Mouse (Mus musculus) layer of hippocampus, adult 8-10 months (tissue): ENCODE measurements around the gene Vmn2r13. TPM values are rescaled to one million over a fixed set of nuclear protein-coding genes. Genes with fewer than 3 reads are reported as not detected.
"Not testable (repeated sequence)": the region's sequence is repeated elsewhere in the genome, so short reads cannot be mapped to it uniquely, and the experiment has no call there.

Experiments
- DNase-seq, 2 experiments: peaks; one replicate each; pipeline ENCODE4 v3.0.0; 2022; ENCODE audit warnings: low spot score in 2 of 2
- total RNA-seq, 4 experiments: library from RNA; stranded (reverse); gene quantifications; 2 replicates each; pipeline ENCODE4 v1.2.4; 2022

Vmn2r13 gene
- total RNA-seq = not detected

DNA sequence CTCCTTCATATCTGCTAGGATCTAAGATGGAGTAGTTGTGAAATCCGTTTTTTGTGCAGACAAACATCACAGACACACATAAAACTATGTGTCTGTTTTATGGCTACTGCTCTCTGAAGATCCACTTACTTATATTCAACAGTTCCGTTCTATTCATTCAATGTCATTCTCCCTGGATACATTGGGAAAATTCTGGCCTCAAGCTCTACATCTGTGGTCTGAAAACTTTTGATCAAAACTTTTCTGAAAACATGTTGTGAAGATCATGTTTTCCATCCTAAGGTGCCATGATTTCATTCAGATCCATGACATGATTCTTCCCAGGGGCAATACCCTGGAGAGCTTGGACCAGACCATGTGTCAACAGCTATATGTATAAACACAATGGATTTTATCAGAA lies at the start of gene Vmn2r13:
Gene Vmn2r13 (minus strand): TSS at position 101 of the 400 bp plus-strand sequence.
- DNase-seq = not testable (repeated sequence)

DNA sequence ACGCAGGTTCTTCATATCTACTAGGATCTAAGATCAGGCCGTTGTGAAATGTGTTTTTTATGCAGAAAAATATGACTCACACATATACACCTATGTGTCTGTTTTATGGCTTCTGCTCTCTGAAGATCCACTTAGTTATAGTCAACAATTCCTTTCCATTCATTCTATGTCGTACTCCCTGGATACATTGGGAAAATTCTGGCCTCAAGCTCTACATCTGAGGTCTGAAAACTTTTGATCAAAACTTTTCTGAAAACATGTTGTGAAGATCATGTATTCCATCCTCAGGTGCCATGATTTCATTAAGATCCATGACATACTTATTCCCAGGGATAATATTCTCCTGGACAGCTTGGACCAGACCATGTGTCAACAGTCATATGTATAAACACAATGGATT lies 32.6 kb upstream of the Vmn2r13 start, which contains the start of gene Vmn2r14:
Gene Vmn2r14 (minus strand): TSS at position 101 of the 400 bp plus-strand sequence.
- no peak for DNase-seq

DNA sequence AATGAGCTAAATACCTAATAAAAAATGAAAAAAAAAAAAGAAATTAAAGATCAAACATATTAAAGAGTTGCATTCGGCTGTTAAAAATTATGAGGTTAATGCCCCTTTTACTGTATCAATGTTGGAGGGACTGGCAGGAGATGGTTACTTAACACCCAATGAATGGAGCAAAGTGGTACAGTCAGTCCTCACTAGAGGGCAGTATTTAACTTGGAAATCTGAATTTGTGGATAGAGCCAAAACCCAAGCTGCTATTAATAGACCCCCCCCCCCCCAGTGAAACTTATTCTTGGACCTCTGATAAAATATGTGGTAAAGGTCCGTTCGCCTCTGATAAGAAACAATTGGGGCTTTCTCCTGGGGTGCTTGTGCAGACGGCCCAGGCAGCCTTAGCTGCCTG lies 25.1 kb downstream of the Vmn2r13 start:
- DNase-seq = not testable (repeated sequence)

DNA sequence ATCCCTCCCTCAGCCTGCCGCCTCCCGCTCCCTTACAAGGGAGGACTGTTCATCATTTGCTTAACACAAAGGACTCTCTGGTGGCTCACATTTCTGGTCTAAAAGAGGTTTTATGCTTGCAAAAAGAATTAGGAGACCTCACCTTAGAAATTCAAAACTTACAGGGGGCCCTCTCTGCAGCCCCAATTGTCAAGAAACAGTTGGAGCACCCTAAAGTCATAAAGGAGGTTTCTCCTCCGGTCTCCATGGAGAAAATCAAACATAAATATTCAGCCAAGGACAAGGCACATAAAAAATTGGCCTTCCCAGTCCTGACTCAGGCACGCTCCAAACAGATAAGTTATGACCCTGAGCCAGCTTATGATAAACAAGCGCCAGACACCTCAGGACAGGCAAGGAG lies 31.9 kb downstream of the Vmn2r13 start:
- DNase-seq = no peak

DNA sequence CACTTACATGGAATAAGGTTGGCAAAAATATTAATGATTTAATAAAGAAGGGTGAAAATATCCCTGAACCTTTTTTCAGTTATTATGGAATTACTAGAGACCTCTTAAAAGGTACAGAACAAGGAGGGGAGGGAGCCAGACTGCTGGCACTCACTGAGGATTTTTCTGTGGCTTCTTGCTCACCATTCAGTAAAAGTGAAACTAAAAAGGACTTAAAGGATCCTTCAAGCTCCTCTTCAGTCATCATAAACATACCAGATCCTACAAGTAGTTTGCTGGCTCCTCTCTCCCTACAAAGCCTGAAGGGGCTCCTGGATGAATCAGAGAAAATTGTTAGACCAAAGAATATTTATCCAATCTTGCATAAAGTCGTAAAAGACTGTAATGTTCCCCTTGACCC lies 32.4 kb downstream of the Vmn2r13 start:
- not testable (repeated sequence) for DNase-seq

DNA sequence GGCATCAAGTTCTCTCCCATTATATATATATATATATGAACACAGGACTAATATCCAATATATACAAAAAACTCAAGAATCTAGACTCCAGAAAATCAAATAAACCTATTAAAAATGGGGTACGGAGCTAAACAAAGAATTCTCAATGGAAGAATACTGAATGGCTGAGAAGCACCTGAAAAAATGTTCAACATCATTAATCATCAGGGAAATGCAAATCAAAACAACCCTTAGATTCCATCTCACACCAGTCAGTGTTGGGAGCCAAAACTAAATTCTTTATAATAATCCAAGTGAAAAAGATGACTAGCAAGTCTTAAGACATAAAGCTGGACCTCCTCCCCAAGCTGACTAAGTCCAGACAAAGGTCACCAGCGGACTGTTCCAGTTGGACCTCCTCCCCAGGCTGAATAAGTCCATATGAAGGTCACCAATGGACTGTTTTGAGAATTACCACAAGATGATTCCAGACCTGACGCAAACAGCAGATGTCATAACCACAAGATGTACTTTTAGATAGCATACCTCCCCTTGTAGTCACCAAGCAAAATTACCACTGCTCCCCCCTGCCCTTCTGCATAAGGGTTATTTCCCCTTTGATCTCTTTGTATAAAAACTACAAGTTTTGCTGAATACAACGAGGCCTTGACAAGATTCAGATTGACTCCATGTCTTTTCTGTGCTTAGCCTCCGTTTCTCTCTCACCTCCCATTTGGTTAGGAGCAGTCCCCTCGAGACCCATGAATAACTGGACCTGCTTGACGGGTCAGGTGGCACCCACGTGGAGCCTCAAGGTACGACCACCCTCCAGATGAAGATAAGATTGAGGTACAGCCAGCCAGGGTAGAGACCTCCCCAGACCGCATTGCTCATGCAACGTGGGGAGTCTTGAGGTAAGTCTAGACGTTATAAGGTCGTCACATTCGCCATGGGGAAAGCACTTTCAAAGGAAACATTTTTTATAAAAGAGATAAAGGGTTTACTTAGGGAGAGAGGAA lies 33.2 kb downstream of the Vmn2r13 start:
- DNase-seq = not testable (repeated sequence)

DNA sequence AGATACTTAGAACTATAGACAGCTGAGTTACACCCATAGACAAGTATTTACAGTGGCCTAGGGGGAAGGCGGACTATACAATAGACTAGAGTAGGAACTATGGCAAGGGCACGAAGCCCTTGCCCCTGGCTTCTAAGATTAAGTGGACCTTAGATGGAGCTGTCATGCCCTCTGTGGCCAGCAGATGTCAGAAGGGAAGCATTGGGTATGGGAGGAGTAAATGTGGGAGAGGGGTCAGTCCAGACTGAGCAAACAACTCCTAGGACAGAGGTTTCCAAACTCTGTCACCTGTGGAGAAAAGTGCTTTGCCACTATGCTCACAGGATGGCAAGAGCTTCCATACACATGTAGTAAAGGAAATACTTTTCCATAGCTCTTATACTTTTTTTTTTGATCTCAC lies 52.5 kb downstream of the Vmn2r13 start:
- DNase-seq = no peak

DNA sequence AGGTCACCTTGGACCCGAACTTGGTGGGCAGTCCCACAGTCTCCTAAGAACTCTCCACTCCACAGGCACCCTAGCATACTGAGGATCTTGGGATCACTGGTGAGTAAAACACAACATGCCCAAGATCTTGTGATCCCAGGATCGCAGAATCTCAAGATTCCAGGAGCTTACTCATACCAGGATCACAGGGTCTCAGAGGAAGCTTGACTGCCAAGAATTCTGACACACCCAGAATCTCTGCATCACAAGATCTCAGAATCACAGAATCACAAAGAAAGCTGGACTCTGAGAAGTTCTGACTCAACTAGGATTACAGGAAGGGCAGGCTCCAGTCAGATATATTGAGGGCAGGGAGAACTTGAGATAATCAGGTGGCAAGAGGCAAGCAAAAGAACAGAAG lies 55.3 kb downstream of the Vmn2r13 start:
- no peak for DNase-seq

Other genes with a start within 250 kb of the Vmn2r13 start
- gene Vmn2r10, start 185.7 kb downstream of the Vmn2r13 start, total RNA-seq = not detected
- gene Vmn2r11, start 132.6 kb downstream of the Vmn2r13 start, total RNA-seq = not detected
- gene Vmn2r12, start 94.2 kb downstream of the Vmn2r13 start, total RNA-seq = not detected
- gene Vmn2r14, start 32.5 kb upstream of the Vmn2r13 start, total RNA-seq = not detected
- not detected for gene Vmn2r15, start 105.4 kb upstream of the Vmn2r13 start, total RNA-seq
- gene Vmn2r16, start 138.0 kb upstream of the Vmn2r13 start, total RNA-seq = not detected
- gene Vmn2r17, start 227.5 kb upstream of the Vmn2r13 start, total RNA-seq = not detected